Mouse (Mus musculus): ENCODE results near the gene Gm4201. TPM values are rescaled to one million over a fixed set of nuclear protein-coding genes. Genes with fewer than 3 reads are reported as not detected.
"Not testable (repeated sequence)": the region's sequence is repeated elsewhere in the genome, so short reads cannot be mapped to it uniquely, and the experiment has no call there.

The Gm4201 gene
- not detected in 2 replicates for total RNA-seq (2014; rRNA removed)
- polyA plus RNA-seq (2015; fragmentation: Nextera tagmentation; extraction: Ambion mirVana): not detected in 2 replicates

DNA sequence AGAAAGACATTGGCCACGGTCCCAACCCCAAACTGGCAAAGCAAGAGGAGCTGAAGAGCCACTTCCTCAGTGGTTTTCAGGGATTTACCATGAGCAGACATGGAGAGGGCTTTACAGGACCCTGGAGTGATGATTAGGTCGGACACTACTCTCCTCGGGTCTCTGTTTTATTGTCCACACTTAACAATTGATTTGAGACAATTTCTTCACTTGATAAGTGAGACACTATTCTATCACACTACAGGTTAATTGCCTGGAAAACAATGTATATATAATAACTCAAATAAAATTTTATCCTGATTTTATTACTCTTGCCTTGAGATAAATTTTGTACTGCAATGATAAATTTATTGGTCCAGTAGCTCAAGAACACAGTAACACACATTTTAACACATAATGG is at the start of gene Gm4201:
Gene Gm4201 (minus strand): TSS at position 101 of the 400 bp plus-strand sequence.
- not testable (repeated sequence) for H3K36me3 ChIP-seq (ENCODE audit: insufficient read depth, low read length); H3K4me1 ChIP-seq (ENCODE audit: insufficient read depth, low read length); H3K9ac ChIP-seq (replicated peaks; ENCODE audit: low read length, poor library complexity, severe bottlenecking); H3K4me3 ChIP-seq (ENCODE audit: low read depth, low read length); DNase-seq (ENCODE audit: low spot score); H3K27ac ChIP-seq (ENCODE audit: low read depth, low read length); ATAC-seq (ENCODE audit: low FRiP score); H3K4me2 ChIP-seq (ENCODE audit: low read depth, low read length, poor library complexity, severe bottlenecking); H3K9me3 ChIP-seq (ENCODE audit: low read length); H3K27me3 ChIP-seq (ENCODE audit: insufficient read depth, low read length)
- no CpG with 5 or more reads among the region's 3 CpGs for WGBS

- WGBS: 91% methylated on average over 2 of the region's 4 CpGs
- not testable (repeated sequence) for ATAC-seq (ENCODE audit: low FRiP score); H3K27ac ChIP-seq (ENCODE audit: low read depth, low read length); H3K9me3 ChIP-seq (ENCODE audit: low read length); H3K4me3 ChIP-seq (ENCODE audit: low read depth, low read length); H3K27me3 ChIP-seq (ENCODE audit: insufficient read depth, low read length); H3K4me2 ChIP-seq (ENCODE audit: low read depth, low read length, poor library complexity, severe bottlenecking); DNase-seq (ENCODE audit: low spot score); H3K4me1 ChIP-seq (ENCODE audit: insufficient read depth, low read length); H3K9ac ChIP-seq (replicated peaks; ENCODE audit: low read length, poor library complexity, severe bottlenecking); H3K36me3 ChIP-seq (ENCODE audit: insufficient read depth, low read length)
These were observed 22.9 kb upstream of the Gm4201 start, which contains the start of gene Gm4565 for GRCm38 (mm10) chr7:22588027-22588426. TSS of gene Gm4565 (minus strand) at chr7:22588127.

DNA sequence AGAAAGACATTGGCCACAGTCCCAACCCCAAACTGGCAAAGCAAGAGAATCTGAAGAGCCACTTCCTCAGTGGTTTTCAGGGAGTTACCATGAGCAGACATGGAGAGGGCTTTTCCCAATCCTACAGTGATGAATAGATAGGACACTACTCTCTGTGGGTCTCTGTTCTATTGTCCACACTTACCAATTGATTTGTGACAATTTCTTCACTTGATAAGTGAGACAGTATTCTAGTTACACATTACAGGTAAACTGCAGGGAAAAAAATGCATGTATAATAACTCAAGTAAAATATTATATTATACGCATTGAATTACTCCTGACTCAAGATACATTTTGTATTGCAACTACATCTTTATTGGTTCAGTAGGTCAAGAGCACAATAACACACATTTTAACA is 30.4 kb downstream of the Gm4201 start, which contains the start of gene Gm8677:
Gene Gm8677 (minus strand): TSS at position 101 of the 400 bp plus-strand sequence.
- not testable (repeated sequence) for H3K9me3 ChIP-seq (ENCODE audit: low read length); ATAC-seq (ENCODE audit: low FRiP score); H3K27ac ChIP-seq (ENCODE audit: low read depth, low read length); H3K36me3 ChIP-seq (ENCODE audit: insufficient read depth, low read length); DNase-seq (ENCODE audit: low spot score); H3K4me2 ChIP-seq (ENCODE audit: low read depth, low read length, poor library complexity, severe bottlenecking); H3K27me3 ChIP-seq (ENCODE audit: insufficient read depth, low read length); H3K4me1 ChIP-seq (ENCODE audit: insufficient read depth, low read length); H3K4me3 ChIP-seq (ENCODE audit: low read depth, low read length); H3K9ac ChIP-seq (replicated peaks; ENCODE audit: low read length, poor library complexity, severe bottlenecking)
- WGBS: no CpG with 5 or more reads among the region's 1 CpGs

- not testable (repeated sequence) for ATAC-seq (ENCODE audit: low FRiP score); H3K9ac ChIP-seq (replicated peaks; ENCODE audit: low read length, poor library complexity, severe bottlenecking); H3K4me2 ChIP-seq (ENCODE audit: low read depth, low read length, poor library complexity, severe bottlenecking); H3K4me3 ChIP-seq (ENCODE audit: low read depth, low read length); H3K36me3 ChIP-seq (ENCODE audit: insufficient read depth, low read length); H3K27me3 ChIP-seq (ENCODE audit: insufficient read depth, low read length); DNase-seq (ENCODE audit: low spot score); H3K27ac ChIP-seq (ENCODE audit: low read depth, low read length); H3K4me1 ChIP-seq (ENCODE audit: insufficient read depth, low read length); H3K9me3 ChIP-seq (ENCODE audit: low read length)
- WGBS: no CpG with 5 or more reads among the region's 3 CpGs
These were observed 42.5 kb downstream of the Gm4201 start, which contains the start of gene Vmn1r152 for GRCm38 (mm10) chr7:22522667-22523066. TSS of gene Vmn1r152 (plus strand) at chr7:22522967.

Other genes with a start within 250 kb of the Gm4201 start
- not detected in 2 replicates for gene Gm4187, start 235.6 kb downstream of the Gm4201 start, total RNA-seq (2014; rRNA removed)
- gene Gm4187, start 235.6 kb downstream of the Gm4201 start, polyA plus RNA-seq (2015; fragmentation: Nextera tagmentation; extraction: Ambion mirVana): not detected in 2 replicates
- not detected in 2 replicates for gene Gm8660, start 194.3 kb downstream of the Gm4201 start, total RNA-seq (2014; rRNA removed)
- gene Gm8660, start 194.3 kb downstream of the Gm4201 start, polyA plus RNA-seq (2015; fragmentation: Nextera tagmentation; extraction: Ambion mirVana): not detected in 2 replicates
- gene Vmn1r148, start 151.8 kb downstream of the Gm4201 start, total RNA-seq (2014; rRNA removed): not detected in 2 replicates
- gene Vmn1r148, start 151.8 kb downstream of the Gm4201 start, polyA plus RNA-seq (2015; fragmentation: Nextera tagmentation; extraction: Ambion mirVana): not detected in 2 replicates
- not detected in 2 replicates for gene Vmn1r149, start 127.1 kb downstream of the Gm4201 start, total RNA-seq (2014; rRNA removed)
- gene Vmn1r149, start 127.1 kb downstream of the Gm4201 start, polyA plus RNA-seq (2015; fragmentation: Nextera tagmentation; extraction: Ambion mirVana): not detected in 2 replicates
- not detected in 2 replicates for gene Gm10665, start 101.3 kb downstream of the Gm4201 start, total RNA-seq (2014; rRNA removed)
- gene Gm10665, start 101.3 kb downstream of the Gm4201 start, polyA plus RNA-seq (2015; fragmentation: Nextera tagmentation; extraction: Ambion mirVana): not detected in 2 replicates
- gene Vmn1r151, start 65.7 kb downstream of the Gm4201 start, total RNA-seq (2014; rRNA removed): not detected in 2 replicates
- not detected in 2 replicates for gene Vmn1r151, start 65.7 kb downstream of the Gm4201 start, polyA plus RNA-seq (2015; fragmentation: Nextera tagmentation; extraction: Ambion mirVana)
- not detected in 2 replicates for gene Vmn1r152, start 42.4 kb downstream of the Gm4201 start, total RNA-seq (2014; rRNA removed)
- gene Vmn1r152, start 42.4 kb downstream of the Gm4201 start, polyA plus RNA-seq (2015; fragmentation: Nextera tagmentation; extraction: Ambion mirVana): not detected in 2 replicates
- gene Gm8677, start 30.5 kb downstream of the Gm4201 start, total RNA-seq (2014; rRNA removed): not detected in 2 replicates
- gene Gm8677, start 30.5 kb downstream of the Gm4201 start, polyA plus RNA-seq (2015; fragmentation: Nextera tagmentation; extraction: Ambion mirVana): not detected in 2 replicates
- gene Gm4565, start 22.8 kb upstream of the Gm4201 start, total RNA-seq (2014; rRNA removed): not detected in 2 replicates
- not detected in 2 replicates for gene Gm4565, start 22.8 kb upstream of the Gm4201 start, polyA plus RNA-seq (2015; fragmentation: Nextera tagmentation; extraction: Ambion mirVana)
- not detected in 2 replicates for gene Vmn1r155, start 92.7 kb upstream of the Gm4201 start, total RNA-seq (2014; rRNA removed)
- not detected in 2 replicates for gene Vmn1r155, start 92.7 kb upstream of the Gm4201 start, polyA plus RNA-seq (2015; fragmentation: Nextera tagmentation; extraction: Ambion mirVana)
- not detected in 2 replicates for gene Gm8693, start 127.0 kb upstream of the Gm4201 start, total RNA-seq (2014; rRNA removed)
- not detected in 2 replicates for gene Gm8693, start 127.0 kb upstream of the Gm4201 start, polyA plus RNA-seq (2015; fragmentation: Nextera tagmentation; extraction: Ambion mirVana)
- gene Gm4567, start 154.4 kb upstream of the Gm4201 start, total RNA-seq (2014; rRNA removed): not detected in 2 replicates
- not detected in 2 replicates for gene Gm4567, start 154.4 kb upstream of the Gm4201 start, polyA plus RNA-seq (2015; fragmentation: Nextera tagmentation; extraction: Ambion mirVana)
- not detected in 2 replicates for gene Vmn1r157, start 196.4 kb upstream of the Gm4201 start, total RNA-seq (2014; rRNA removed)
- gene Vmn1r157, start 196.4 kb upstream of the Gm4201 start, polyA plus RNA-seq (2015; fragmentation: Nextera tagmentation; extraction: Ambion mirVana): not detected in 2 replicates
- gene Vmn1r158, start 225.4 kb upstream of the Gm4201 start, total RNA-seq (2014; rRNA removed): not detected in 2 replicates
- not detected in 2 replicates for gene Vmn1r158, start 225.4 kb upstream of the Gm4201 start, polyA plus RNA-seq (2015; fragmentation: Nextera tagmentation; extraction: Ambion mirVana)